Mouse (Mus musculus): Measurements from ENCODE around the gene Bcl11a.
A peak's percentile ranks its signal among the peaks of the same experiment; 100 is the strongest.

Bcl11a gene

GRCm38 (mm10) chr11:24077795-24078705, at the start of gene Bcl11a:
Gene Bcl11a, plus strand, starts transcription at chr11:24078056.
- DNase-seq (ENCODE audit: low spot score): no peak

- no peak for DNase-seq (ENCODE audit: low spot score)
These were observed 33.8 kb upstream of the Bcl11a start for GRCm38 (mm10) chr11:24044025-24044424.

GRCm38 (mm10) chr11:24049226-24050031, 28.4 kb upstream of the Bcl11a start:
- DNase-seq (ENCODE audit: low spot score): peak; percentile 77

DNA sequence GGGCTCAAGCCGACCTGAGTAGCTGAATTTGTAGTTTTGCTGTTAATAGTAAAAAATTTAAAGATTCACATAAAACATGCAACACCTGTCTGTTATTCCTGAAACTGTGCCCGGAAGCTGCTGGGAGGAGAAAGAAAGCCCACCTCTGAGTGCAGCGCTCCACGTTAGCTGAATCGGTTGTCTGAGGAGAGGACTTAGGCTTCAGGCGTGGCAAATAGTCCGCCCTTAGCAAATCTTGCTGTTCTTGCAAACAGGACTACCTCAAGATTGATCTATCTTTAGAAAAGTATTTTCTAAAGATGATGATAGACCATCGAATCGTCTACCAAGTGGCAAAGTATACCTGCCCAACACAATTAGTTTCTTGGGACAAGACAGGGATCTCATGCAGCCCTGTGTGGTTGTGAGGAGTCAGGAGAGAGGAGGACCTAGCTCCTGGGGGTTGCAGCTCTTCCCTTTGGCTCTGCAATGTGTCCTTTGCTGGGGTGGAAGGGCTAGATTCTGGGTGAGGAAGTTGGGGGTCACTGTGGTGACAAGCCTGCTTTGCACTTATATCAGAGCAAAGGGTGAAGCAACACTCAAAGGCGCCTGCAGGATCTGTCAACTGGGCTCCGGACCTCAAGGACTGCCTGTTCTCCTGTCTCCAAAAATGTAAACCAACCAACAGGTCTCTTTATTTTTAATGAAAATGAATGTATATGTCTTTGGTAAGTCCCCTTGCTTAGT, 27.7 kb upstream of the Bcl11a start:
- DNase-seq (ENCODE audit: low spot score): no peak

- no peak for DNase-seq (ENCODE audit: low spot score)
These were observed 25.0 kb upstream of the Bcl11a start for GRCm38 (mm10) chr11:24052882-24053281.

- DNase-seq (ENCODE audit: low spot score): no peak
These were observed 18.7 kb upstream of the Bcl11a start for GRCm38 (mm10) chr11:24059137-24059536.

- no peak for DNase-seq (ENCODE audit: low spot score)
These were observed 17.4 kb upstream of the Bcl11a start for GRCm38 (mm10) chr11:24060428-24060827.

DNA sequence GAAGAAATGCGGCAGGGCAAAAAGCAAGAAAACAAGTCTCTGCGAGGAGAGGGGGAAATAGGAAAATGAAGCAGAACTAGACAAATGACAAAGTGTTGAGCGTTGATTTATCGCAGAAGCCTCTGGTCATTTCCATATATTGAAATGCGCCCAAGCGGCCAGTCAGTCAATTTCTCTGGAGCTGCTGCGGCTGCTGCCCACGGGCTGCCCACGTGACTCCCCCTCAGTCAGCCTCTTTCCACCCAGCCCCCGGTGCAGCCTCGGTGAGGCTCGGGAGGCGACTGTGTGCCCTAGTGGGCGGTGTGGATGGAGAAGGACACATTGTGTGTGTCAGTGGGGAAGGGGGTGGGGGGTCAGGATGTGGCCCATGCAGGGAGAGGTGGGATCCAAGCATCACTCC, 16.0 kb upstream of the Bcl11a start:
- no peak for DNase-seq (ENCODE audit: low spot score)

- no peak for DNase-seq (ENCODE audit: low spot score)
These were observed 15.3 kb upstream of the Bcl11a start for GRCm38 (mm10) chr11:24062495-24063096.

DNA sequence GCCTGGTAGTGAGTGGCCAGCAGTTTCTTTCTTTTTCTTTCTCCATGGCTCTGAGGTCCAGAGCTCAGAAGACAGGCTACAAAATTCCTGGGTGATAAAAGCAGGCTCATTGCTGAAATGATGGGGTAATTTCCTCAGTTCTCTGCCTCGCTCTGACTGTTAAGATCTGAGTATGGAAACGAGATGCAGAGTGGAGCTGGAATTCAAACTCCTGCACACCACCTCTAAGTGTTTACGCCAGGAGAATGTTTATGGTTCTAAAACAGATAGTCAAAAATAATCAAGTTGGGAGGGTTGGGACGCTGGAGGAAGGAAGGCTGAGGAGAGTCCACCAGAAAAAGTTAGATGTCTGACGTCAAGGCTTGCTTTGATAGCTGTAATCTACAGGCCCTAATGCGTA, 13.6 kb upstream of the Bcl11a start:
- DNase-seq (ENCODE audit: low spot score): no peak

DNA sequence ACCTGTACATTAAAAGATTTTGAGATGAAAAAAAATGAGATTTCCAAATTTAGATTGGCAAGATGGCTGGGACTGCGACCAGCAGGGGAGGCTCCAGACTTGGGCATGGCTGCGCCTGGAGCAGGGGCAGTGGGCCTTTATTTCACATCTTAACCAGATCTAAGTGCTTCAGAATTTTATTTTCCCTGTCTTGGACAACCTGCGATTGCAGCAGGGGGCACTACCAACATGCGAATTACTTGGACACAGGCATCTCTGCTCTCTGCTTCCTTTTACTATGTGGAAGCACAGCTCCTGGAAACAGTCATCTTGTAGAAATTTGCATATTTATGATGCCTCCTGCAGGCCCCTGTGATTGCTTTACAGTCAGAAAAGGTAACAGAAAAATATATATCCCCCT, 12.5 kb upstream of the Bcl11a start:
- DNase-seq (ENCODE audit: low spot score): no peak

DNA sequence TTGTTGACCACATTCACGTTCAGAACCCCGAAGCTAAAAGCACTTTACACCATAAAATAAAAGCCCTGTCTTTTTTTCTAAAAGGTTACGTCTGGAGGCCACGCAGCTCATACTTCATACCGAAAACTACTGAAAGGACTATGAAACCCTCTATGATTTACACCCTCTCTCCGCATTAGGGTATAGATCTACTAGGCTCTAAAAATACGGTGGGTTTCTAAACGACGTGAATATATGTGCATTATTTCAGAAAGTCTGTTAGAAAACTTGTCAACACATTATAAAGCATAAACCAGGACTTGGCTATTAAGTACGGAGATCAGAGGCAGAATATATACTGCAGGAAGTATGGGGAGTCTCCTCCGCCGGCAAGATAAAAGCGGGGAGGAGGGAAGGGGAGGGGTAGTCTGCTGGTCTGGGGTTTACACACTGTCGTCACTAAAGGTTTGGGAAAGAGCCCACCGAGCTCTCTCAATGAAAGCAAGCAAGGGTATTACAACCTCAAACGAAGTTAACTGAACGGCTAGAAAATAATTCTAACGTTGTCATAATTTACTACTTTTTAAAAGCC, 3.8 kb upstream of the Bcl11a start:
- DNase-seq (ENCODE audit: low spot score): no peak

GRCm38 (mm10) chr11:24074634-24075104, 3.2 kb upstream of the Bcl11a start, which contains the start of gene A830031A19Rik:
Gene A830031A19Rik, minus strand, starts transcription at chr11:24075054.
- no peak for DNase-seq (ENCODE audit: low spot score)

DNA sequence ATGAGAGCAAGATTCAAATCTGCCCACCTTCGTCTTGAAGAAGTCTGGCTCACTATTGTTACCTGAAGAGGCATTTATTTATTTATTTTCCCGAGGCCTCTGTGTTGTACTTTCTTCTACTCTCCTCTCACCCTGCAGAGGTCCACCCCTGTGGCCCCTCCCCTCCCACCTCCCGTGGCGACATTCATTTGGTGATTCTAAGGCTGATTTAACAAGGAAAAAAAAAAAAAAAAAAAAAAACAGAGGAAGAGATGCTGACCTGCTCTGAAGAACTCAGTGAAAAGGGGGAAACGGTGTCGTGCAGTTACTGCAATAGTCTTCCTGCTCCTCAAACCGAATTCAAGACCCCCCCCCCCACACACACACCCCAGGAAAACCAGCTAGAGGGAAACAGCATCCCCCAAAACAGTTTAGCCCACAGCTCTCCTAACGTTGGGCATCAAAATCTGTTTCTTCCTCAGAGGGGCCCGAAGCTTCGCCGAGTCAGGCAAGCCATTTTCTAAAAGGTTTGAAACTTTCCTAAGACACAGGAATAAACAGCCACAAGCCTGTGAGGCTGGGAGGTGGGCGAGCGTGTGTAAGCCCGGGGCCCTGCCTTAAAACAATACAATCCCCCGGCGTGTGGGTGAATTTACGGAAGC, 2.2 kb upstream of the Bcl11a start:
- no peak for DNase-seq (ENCODE audit: low spot score)

- peak; percentile 26 for DNase-seq (ENCODE audit: low spot score)
These were observed 1.7 kb upstream of the Bcl11a start for GRCm38 (mm10) chr11:24076127-24076650.

DNA sequence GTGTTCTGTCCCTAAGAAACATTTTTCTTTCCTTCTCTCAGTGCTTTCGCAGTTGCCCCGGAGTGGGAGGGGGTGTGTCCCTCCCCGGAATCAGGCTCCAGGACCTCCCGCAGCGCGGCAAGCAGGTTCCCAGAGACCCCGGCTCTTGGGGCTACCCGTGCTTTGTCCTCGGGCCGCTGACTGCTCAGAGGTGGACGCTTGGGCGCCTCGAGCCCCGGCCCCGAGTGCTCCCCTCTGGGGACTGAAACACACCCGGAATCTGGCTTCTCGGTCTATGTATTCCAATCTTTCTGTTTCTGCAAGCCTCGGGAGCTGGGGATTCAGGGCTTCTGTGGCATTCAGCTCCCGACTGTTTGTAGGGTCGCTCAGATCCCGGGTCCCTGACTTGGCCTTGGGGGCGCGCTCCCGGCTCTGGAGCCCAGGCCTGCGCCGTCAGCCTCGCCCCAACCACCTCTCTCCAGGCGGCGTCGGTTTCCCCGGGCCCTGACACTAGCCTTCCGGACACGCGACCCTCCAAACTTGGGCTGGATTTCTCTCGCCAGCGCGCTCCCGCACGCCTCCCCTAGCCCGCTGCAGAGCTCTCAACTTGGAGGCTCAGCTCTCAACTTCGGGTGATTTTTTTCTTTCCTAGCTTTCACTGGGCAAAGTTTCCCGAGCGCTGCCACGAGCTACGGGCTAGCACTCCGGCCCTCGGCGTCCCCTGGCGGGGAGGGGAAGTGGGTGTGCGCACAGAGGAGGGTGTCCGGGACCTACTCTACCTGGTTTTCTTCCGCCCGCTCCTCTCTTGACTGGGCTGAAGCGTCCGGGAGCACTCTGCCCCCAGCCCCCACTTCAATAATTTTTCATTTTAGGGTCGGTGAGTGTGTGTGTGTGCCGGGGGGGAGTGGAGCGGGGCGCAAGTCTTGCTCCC, 780 bp upstream of the Bcl11a start:
- peak; percentile 25 for DNase-seq (ENCODE audit: low spot score)

DNA sequence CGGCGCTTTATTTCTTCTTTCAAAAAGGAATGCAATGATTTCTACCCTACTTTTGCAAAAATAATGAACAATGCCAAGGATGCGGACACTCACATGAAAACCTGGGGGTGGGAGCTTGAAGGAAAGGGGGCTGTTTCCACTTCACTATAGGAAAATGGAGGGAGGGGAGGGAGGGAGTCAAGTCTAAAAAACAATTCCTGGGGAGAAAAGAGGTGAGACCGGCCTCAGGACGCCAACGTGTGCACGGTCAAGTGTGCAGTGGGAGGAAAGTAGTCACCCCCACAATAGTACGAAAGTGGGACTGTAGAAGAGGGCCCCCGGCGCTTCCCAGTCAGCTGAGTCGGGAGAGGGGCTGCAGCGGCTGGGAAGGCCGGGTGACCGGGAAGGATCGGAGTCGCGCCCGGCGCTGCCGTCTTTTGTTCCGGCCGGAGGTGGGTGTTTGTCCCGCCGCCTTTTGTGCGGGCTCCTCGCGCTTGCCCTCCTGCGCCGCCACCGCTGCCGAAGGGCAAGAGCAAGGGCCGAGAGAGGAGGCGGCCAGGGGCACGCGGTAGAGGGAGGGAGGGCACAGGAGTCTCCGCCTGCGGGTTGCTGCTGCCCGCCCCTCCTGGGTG, 955 bp downstream of the Bcl11a start:
- no peak for DNase-seq (ENCODE audit: low spot score)

GRCm38 (mm10) chr11:24079392-24080391, 1.8 kb downstream of the Bcl11a start:
- peak; percentile 31 for DNase-seq (ENCODE audit: low spot score)

All from ovary, postnatal 10 days (tissue).